Comparison of ENCODE assay signal across 8 mouse cellular contexts in the genomic region with DNA sequence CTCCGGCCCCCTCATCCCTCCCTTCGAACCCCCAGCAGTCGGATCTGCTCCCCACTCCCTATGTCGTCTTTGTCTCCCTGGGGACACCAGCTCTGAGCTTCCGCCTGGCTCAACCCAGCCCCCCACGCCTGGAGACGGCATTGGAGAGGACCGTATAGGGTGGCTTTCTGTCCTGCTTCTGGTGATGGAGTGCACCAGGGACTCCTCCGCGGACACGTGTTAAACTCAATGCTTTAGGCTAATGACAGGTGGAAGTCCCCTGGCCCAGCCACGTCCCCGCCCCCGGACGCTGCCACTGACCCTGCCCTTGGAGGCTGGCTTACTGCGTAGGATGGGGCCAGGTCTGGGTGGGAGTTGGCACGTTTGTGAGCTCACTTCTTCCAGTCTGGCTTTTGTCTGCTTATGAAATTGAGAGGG. TPM values are rescaled to one million over a fixed set of nuclear protein-coding genes. Genes with fewer than 3 reads are reported as not detected.
DNase-seq lines count a peak whose midpoint lies in the region; ATAC-seq and TF ChIP-seq lines count a peak whose summit lies in the region.

No protein-coding gene starts in this region.

- under 1% methylated on average over 17 of the region's 17 CpGs for WGBS in thymus, adult 2 months
- under 1% methylated on average over 17 of the region's 17 CpGs for WGBS in liver, embryonic 12.5 days (ENCODE audit: insufficient replicate concordance)
- WGBS in neural tube, embryonic 15.5 days, result under 1% methylated on average over 17 of the region's 17 CpGs

- H3K4me3 ChIP-seq in thymus, adult 2 months (ENCODE audit: control insufficient read depth, insufficient read depth, low read length), result peak overlapping the region; percentile 93
- H3K4me3 ChIP-seq in liver, embryonic 12.5 days, result peak overlapping the region; percentile 98
- peak overlapping the region; percentile 74 for H3K4me3 ChIP-seq in neural tube, embryonic 15.5 days (replicated peaks)

- no peaks in the 10 kb centered on the region for H3K27me3 ChIP-seq in thymus, adult 2 months (ENCODE audit: control insufficient read depth, insufficient read depth, low read length)
- H3K27me3 ChIP-seq in liver, embryonic 12.5 days (replicated peaks), result no peaks in the 10 kb centered on the region
- H3K27me3 ChIP-seq in neural tube, embryonic 15.5 days (replicated peaks), result no peaks in the 10 kb centered on the region; the same call in 1 of the 2 replicates

- no peak for TF ChIP-seq POLR2A in thymus, adult 2 months (IDR thresholded peaks at IDR 0.05; ENCODE audit: control insufficient read depth, extremely low read depth, insufficient read depth, low read length, poor library complexity)

- peak overlapping the region; percentile 98 for H3K9ac ChIP-seq in liver, embryonic 12.5 days
- H3K9ac ChIP-seq in neural tube, embryonic 15.5 days (replicated peaks), result peak overlapping the region; percentile 87

- DNase-seq in adrenal gland, postnatal 10 days, result peak; percentile 52
- DNase-seq in adrenal gland, adult 2 months, result no peak
- no peak for DNase-seq in thymus, adult 2 months
- DNase-seq in thymus, postnatal 14 days, result no peak
- no peak for DNase-seq in layer of hippocampus, postnatal 14 days (ENCODE audit: low spot score in 2 of 2)

- ATAC-seq in hematopoietic stem cell, adult 5-6 weeks (replicated peaks in 1 of 2; ENCODE audit: insufficient read depth in 1 of 2, low FRiP score in 2 of 2, low TSS enrichment in 1 of 2, low read depth in 1 of 2, poor library complexity in 2 of 2, severe bottlenecking in 2 of 2), result peak; percentile 14 to 41; a peak in 1 of 4 replicates
- peak; percentile 67 for ATAC-seq in liver, embryonic 12.5 days
- ATAC-seq in neural tube, embryonic 15.5 days (ENCODE audit: low FRiP score), result peak; percentile 51

- no peaks in the 10 kb centered on the region for H3K9me3 ChIP-seq in liver, embryonic 12.5 days (replicated peaks)
- no peaks in the 10 kb centered on the region for H3K9me3 ChIP-seq in neural tube, embryonic 15.5 days (replicated peaks)

- no peak for TF ChIP-seq CTCF in thymus, adult 2 months (IDR thresholded peaks at IDR 0.05; ENCODE audit: borderline replicate concordance, control insufficient read depth, extremely low read depth, insufficient read depth, low read length, poor library complexity)

- no peak overlapping the region for H3K27ac ChIP-seq in thymus, adult 2 months (ENCODE audit: control insufficient read depth, insufficient read depth, low read length)
- H3K27ac ChIP-seq in liver, embryonic 12.5 days, result peak overlapping the region; percentile 100
- H3K27ac ChIP-seq in neural tube, embryonic 15.5 days (replicated peaks), result peak overlapping the region; percentile 85

- H3K36me3 ChIP-seq in thymus, adult 2 months (ENCODE audit: control insufficient read depth, insufficient read depth, low read length), result peaks cover 23% of the 10 kb centered on the region
- H3K36me3 ChIP-seq in liver, embryonic 12.5 days, result peaks cover 42% of the 10 kb centered on the region
- peaks cover 37% of the 10 kb centered on the region for H3K36me3 ChIP-seq in neural tube, embryonic 15.5 days

- H3K4me2 ChIP-seq in liver, embryonic 12.5 days, result peak overlapping the region; percentile 87
- H3K4me2 ChIP-seq in neural tube, embryonic 15.5 days, result peak overlapping the region; percentile 96

- H3K4me1 ChIP-seq in thymus, adult 2 months (replicated peaks; ENCODE audit: control insufficient read depth, insufficient read depth, low read length), result peaks cover 5% of the 10 kb centered on the region
- peaks cover 56% of the 10 kb centered on the region for H3K4me1 ChIP-seq in liver, embryonic 12.5 days
- H3K4me1 ChIP-seq in neural tube, embryonic 15.5 days, result peaks cover 24% of the 10 kb centered on the region

RNA-seq across cellular contexts. Expression of a gene that starts 0.5 kb away (rescaled TPM):
- 100 to 1,000 TPM; 125 to 132 TPM for total RNA-seq in adrenal gland, postnatal 10 days (2021)
- 100 to 1,000 TPM; 129 to 161 TPM for total RNA-seq in adrenal gland, adult 2 months (2021)
- polyA plus RNA-seq in adrenal gland, adult 2 months (2012; rRNA removed), result 31.7 and 45.2 TPM in 2 replicates
- 103 and 106 TPM in 2 replicates for polyA plus RNA-seq in thymus, adult 2 months (2012; rRNA removed)
- 101 and 128 TPM in 2 replicates for total RNA-seq in hematopoietic stem cell, adult 5-6 weeks (2017)
- polyA plus RNA-seq in liver, embryonic 12.5 days (2016; fragmentation: Nextera tagmentation; extraction: Ambion mirVana), result 263 and 273 TPM in 2 replicates
- polyA plus RNA-seq in neural tube, embryonic 15.5 days (2015; fragmentation: Nextera tagmentation; extraction: Ambion mirVana), result 108 and 123 TPM in 2 replicates
- 100 to 1,000 TPM; 103 to 114 TPM for total RNA-seq in layer of hippocampus, postnatal 14 days (2021)

RNA-seq across cellular contexts. Expression of a gene that starts 8.4 kb away (rescaled TPM):
- 1 to 10 TPM; 6.0 to 9.0 TPM for total RNA-seq in adrenal gland, postnatal 10 days (2021)
- total RNA-seq in adrenal gland, adult 2 months (2021), result 1 to 10 TPM; 4.9 to 5.5 TPM
- 6.3 and 7.7 TPM in 2 replicates for polyA plus RNA-seq in adrenal gland, adult 2 months (2012; rRNA removed)
- 14.6 and 16.2 TPM in 2 replicates for polyA plus RNA-seq in thymus, adult 2 months (2012; rRNA removed)
- total RNA-seq in hematopoietic stem cell, adult 5-6 weeks (2017), result 1.1 and 2.6 TPM in 2 replicates
- polyA plus RNA-seq in liver, embryonic 12.5 days (2016; fragmentation: Nextera tagmentation; extraction: Ambion mirVana), result 2.2 TPM in 2 replicates
- polyA plus RNA-seq in neural tube, embryonic 15.5 days (2015; fragmentation: Nextera tagmentation; extraction: Ambion mirVana), result 1.5 and 1.7 TPM in 2 replicates
- total RNA-seq in layer of hippocampus, postnatal 14 days (2021), result 1 to 10 TPM; 4.8 to 5.4 TPM

RNA-seq across cellular contexts. Expression of a gene that starts 13.9 kb away (rescaled TPM):
- 100 to 1,000 TPM; 103 to 122 TPM for total RNA-seq in adrenal gland, postnatal 10 days (2021)
- total RNA-seq in adrenal gland, adult 2 months (2021), result 10 to 100 TPM; 48.4 to 76.6 TPM
- 69.3 and 101 TPM in 2 replicates for polyA plus RNA-seq in adrenal gland, adult 2 months (2012; rRNA removed)
- polyA plus RNA-seq in thymus, adult 2 months (2012; rRNA removed), result 11.8 and 12.1 TPM in 2 replicates
- 0.10 TPM in 1 of 2 replicates, not detected in the other for total RNA-seq in hematopoietic stem cell, adult 5-6 weeks (2017)
- polyA plus RNA-seq in liver, embryonic 12.5 days (2016; fragmentation: Nextera tagmentation; extraction: Ambion mirVana), result 0.05 and 0.06 TPM in 2 replicates
- polyA plus RNA-seq in neural tube, embryonic 15.5 days (2015; fragmentation: Nextera tagmentation; extraction: Ambion mirVana), result 0.20 and 0.38 TPM in 2 replicates
- 1 to 10 TPM; 1.6 to 2.7 TPM for total RNA-seq in layer of hippocampus, postnatal 14 days (2021)

RNA-seq across cellular contexts. Expression of a gene that starts 14.4 kb away (rescaled TPM):
- 100 to 1,000 TPM; 132 to 133 TPM for total RNA-seq in adrenal gland, postnatal 10 days (2021)
- total RNA-seq in adrenal gland, adult 2 months (2021), result 100 to 1,000 TPM; 107 to 160 TPM
- 81.6 and 126 TPM in 2 replicates for polyA plus RNA-seq in adrenal gland, adult 2 months (2012; rRNA removed)
- 176 and 192 TPM in 2 replicates for polyA plus RNA-seq in thymus, adult 2 months (2012; rRNA removed)
- total RNA-seq in hematopoietic stem cell, adult 5-6 weeks (2017), result 139 and 177 TPM in 2 replicates
- 115 and 119 TPM in 2 replicates for polyA plus RNA-seq in liver, embryonic 12.5 days (2016; fragmentation: Nextera tagmentation; extraction: Ambion mirVana)
- polyA plus RNA-seq in neural tube, embryonic 15.5 days (2015; fragmentation: Nextera tagmentation; extraction: Ambion mirVana), result 172 and 175 TPM in 2 replicates
- total RNA-seq in layer of hippocampus, postnatal 14 days (2021), result 100 to 1,000 TPM; 182 to 185 TPM

RNA-seq across cellular contexts. Expression of a gene that starts 37.6 kb away (rescaled TPM):
- total RNA-seq in adrenal gland, postnatal 10 days (2021), result 10 to 100 TPM; 79.8 to 84.3 TPM
- 10 to 100 TPM; 68.3 to 84.3 TPM for total RNA-seq in adrenal gland, adult 2 months (2021)
- polyA plus RNA-seq in adrenal gland, adult 2 months (2012; rRNA removed), result 380 and 465 TPM in 2 replicates
- polyA plus RNA-seq in thymus, adult 2 months (2012; rRNA removed), result 245 and 273 TPM in 2 replicates
- total RNA-seq in hematopoietic stem cell, adult 5-6 weeks (2017), result 24.6 and 33.0 TPM in 2 replicates
- 144 and 150 TPM in 2 replicates for polyA plus RNA-seq in liver, embryonic 12.5 days (2016; fragmentation: Nextera tagmentation; extraction: Ambion mirVana)
- polyA plus RNA-seq in neural tube, embryonic 15.5 days (2015; fragmentation: Nextera tagmentation; extraction: Ambion mirVana), result 213 and 237 TPM in 2 replicates
- 10 to 100 TPM; 82.2 to 93.7 TPM for total RNA-seq in layer of hippocampus, postnatal 14 days (2021)

Comparison
In these comparisons a context has a peak if more than half of its experiments do, and no peak if none do; other contexts are left out.
1. RNA of a gene that starts 13.9 kb away (total RNA-seq): 103 to 122 TPM in adrenal gland, postnatal 10 days and 48.4 to 76.6 TPM in adrenal gland, adult 2 months; 1.6 to 2.7 TPM in layer of hippocampus, postnatal 14 days and 0.10 TPM in hematopoietic stem cell, adult 5-6 weeks; every median in the first group is over 10 times any median in the second.
2. Peak in every context shown above with its lines, with median percentiles within 50 percentile points of each other: H3K4me3 ChIP-seq and ATAC-seq.